Mouse (Mus musculus) layer of hippocampus, adult 9-11 months (tissue): ENCODE data around the gene Gm21767.
"Not testable (repeated sequence)": the region's sequence is repeated elsewhere in the genome, so short reads cannot be mapped to it uniquely, and the experiment has no call there.

Experiments used
- DNase-seq: peaks from one replicate; pipeline ENCODE4 v3.0.0; 2022

Gm21767 gene

DNA sequence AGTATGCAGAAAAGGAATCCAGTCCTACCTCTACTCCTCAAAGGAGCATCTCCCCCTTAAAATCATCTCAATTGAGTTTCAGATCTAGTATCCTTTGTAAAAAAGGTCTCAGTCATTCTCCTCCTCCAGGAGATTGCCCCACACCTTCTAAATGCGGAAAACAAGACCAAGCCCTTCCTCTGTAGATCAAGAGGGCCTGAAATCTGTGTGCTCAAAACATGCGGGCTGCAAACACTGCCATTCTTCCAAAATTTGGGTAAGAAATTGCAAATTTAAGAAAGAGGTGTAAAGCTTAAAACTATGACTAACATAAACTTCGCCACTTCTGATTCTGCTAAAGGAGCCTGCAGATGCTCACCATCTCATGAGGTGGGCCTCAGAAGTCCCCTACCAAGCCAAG, at the start of gene Gm21767:
Gene Gm21767, plus strand, starts transcription at position 301 of the 400 bp plus-strand sequence.
- not testable (repeated sequence) for DNase-seq
